Mouse (Mus musculus): ENCODE data around the gene Wrap53. TPM values are rescaled to one million over a fixed set of nuclear protein-coding genes. Genes with fewer than 3 reads are reported as not detected.

Wrap53 gene
- polyA plus RNA-seq, 1 experiment = 9.5 TPM

DNA sequence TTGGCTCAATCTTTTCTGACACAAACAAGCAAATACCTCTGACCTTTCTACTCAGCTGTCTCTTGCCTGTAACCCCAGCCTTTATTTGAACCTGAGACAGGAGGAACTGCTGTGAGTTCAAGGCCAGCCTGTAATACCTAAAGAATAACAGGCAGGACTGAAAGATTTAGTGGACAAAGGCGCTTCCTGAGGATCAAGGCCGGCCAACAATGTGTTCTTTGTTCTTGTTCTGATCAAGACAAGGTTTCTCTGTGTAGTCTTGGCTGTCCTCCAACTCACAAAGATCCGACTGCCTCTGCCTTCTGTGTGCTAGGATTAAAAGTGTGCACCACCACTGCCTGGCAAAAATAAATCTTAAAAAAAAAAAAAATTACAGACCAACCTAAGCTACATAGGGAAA, 15.7 kb downstream of the Wrap53 start:
- no peak overlapping the region for H3K4me3 ChIP-seq (ENCODE audit: control insufficient read depth, low read depth, low read length)
- no peaks in the 10 kb centered on the region; the same call in 1 of the 2 replicates for H3K36me3 ChIP-seq (ENCODE audit: control insufficient read depth, insufficient read depth, low read length)
- H3K4me1 ChIP-seq (ENCODE audit: control insufficient read depth, insufficient read depth, low read length) = peaks cover 13% of the 10 kb centered on the region
- H3K27ac ChIP-seq (ENCODE audit: control insufficient read depth, insufficient read depth, low read depth, low read length) = no peak overlapping the region
- H3K27me3 ChIP-seq (ENCODE audit: control insufficient read depth, insufficient read depth, low read length) = no peaks in the 10 kb centered on the region
- no peak for TF ChIP-seq CTCF (IDR thresholded peaks at IDR 0.05; ENCODE audit: control insufficient read depth, insufficient read depth, insufficient replicate concordance, low read depth, low read length)
- no peak for TF ChIP-seq POLR2A (IDR thresholded peaks at IDR 0.05; ENCODE audit: control insufficient read depth, low read depth, low read length)

DNA sequence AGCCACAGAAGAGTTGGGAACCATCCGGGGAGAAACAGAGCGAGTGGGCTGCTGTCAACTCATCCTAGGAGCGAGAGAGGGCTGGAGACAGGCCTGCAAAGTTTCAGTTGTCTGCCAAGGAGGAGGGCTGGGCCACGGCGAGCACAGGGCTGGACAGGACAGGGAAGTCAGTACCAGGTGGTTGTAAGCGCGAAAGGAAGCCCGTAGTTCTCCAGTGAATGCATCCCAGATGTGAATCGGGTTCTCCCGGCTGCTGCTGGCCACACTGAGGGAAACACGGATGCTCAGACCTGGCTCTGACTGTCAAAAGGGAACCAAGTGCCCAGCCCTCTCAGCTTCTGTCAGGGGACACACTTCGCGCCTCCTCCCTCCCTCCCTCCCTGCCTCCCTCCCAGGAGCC, 16.7 kb downstream of the Wrap53 start:
- Histone ChIP-seq H3K27me3 (ENCODE audit: control insufficient read depth, insufficient read depth, low read length) (no peaks in the 10 kb centered on the region), H3K36me3 (ENCODE audit: control insufficient read depth, insufficient read depth, low read length) (no peaks in the 10 kb centered on the region; the same call in 1 of the 2 replicates), H3K4me1 (ENCODE audit: control insufficient read depth, insufficient read depth, low read length) (peaks cover 17% of the 10 kb centered on the region), H3K27ac (ENCODE audit: control insufficient read depth, insufficient read depth, low read depth, low read length) (no peak overlapping the region), H3K4me3 (ENCODE audit: control insufficient read depth, low read depth, low read length) (no peak overlapping the region)
- TF ChIP-seq POLR2A (IDR thresholded peaks at IDR 0.05; ENCODE audit: control insufficient read depth, low read depth, low read length) = no peak
- TF ChIP-seq CTCF (IDR thresholded peaks at IDR 0.05; ENCODE audit: control insufficient read depth, insufficient read depth, insufficient replicate concordance, low read depth, low read length) = no peak

DNA sequence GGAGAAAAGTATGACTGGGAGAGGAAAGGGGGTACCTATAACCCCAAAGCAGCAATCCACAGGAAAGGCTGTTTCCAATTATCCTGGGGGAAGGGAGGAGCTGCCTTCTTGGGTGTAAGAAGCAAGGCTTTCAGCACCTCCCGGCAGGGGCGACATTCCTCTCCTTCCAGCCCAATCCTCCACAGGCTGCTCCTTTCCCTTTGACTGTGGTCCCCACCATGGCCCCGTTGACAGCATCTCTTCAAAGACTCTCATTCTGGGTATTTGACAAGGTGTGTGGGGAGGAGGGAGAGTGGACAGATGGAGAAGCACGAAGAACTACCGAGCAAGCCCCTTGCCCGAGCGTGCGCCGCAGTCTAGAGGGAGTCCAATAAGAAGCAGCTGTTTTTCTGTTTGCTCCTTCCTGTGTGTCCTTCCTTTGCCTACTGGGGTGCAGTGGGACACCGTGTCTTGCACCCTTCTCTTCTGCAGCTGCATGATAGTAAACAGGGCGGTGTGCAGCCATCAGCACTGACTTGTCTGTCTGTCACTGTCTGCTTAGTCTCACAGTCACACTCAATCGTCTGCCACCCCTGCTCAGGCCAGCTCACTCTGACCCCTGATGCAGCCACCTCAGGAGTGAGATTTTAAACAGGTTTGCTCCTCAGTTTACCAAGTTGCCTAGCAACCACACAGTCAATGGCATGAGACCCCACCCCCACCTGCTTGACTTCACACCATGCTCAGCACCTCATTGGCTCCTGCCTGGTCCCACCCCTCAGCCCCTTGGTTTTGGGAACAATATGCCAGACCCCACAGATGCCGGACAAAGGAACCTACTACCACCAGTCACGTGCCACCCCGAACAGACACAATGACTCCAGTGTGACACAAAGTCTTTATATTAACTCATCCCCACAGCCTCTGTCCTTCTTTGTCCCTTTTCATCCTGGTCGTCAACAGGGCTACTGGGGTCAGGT, 18.9 kb downstream of the Wrap53 start:
- H3K27me3 ChIP-seq (ENCODE audit: control insufficient read depth, insufficient read depth, low read length) = no peaks in the 10 kb centered on the region
- no peaks in the 10 kb centered on the region; the same call in 1 of the 2 replicates for H3K36me3 ChIP-seq (ENCODE audit: control insufficient read depth, insufficient read depth, low read length)
- H3K4me1 ChIP-seq (ENCODE audit: control insufficient read depth, insufficient read depth, low read length) = peaks cover 23% of the 10 kb centered on the region
- TF ChIP-seq POLR2A (IDR thresholded peaks at IDR 0.05; ENCODE audit: control insufficient read depth, low read depth, low read length) = no peak; the same call in 1 of the 2 replicates
- no peak for TF ChIP-seq CTCF (IDR thresholded peaks at IDR 0.05; ENCODE audit: control insufficient read depth, insufficient read depth, insufficient replicate concordance, low read depth, low read length)
- no peak overlapping the region for H3K4me3 ChIP-seq (ENCODE audit: control insufficient read depth, low read depth, low read length)
- H3K27ac ChIP-seq (ENCODE audit: control insufficient read depth, insufficient read depth, low read depth, low read length) = no peak overlapping the region

DNA sequence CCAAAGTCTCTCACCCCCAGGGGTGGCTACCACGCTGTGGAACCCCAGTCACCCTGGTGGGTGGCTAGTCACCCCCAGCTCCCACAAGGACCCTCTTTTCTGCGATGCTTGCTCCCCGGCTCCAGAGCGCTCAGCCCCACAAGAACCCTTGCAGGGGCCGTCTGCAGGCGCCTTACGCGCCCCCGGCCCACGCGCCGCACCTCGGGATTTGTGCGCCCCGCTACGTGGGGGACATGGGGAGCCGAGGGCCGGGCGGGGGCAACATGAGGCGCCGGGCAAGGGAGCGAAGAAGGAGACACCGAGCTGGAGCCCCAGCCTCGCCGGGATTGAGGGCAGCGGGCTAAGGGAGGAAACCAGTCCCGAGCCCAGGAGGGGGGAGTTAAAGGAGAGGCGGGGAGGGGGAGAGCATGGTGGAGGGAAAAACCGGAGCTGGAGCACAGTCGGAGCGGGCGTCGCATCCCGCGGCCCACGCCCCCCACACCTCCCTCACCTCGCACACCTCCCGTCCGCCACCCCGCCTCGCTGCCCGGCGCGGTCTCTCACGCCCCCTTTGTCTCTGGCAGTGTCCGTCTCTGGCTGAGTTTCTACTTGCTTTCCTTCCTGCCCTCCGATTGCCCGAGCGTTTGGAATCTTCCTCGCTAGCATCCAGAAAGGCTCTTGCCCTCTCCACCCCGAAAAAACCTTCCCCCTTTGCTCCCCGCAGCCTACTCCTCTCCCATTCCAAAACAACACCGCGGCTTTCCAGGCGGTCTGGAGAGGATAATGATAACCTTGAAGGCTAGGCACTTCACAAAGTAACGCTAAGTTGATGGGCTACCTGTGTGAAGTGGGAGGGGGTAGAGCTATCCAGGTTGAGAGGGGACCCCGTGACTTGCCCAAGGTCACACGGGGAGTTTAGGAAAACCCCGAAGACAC, 19.9 kb downstream of the Wrap53 start, which contains the start of gene Efnb3:
Gene Efnb3 (minus strand): TSS at position 355 of the 915 bp plus-strand sequence.
- Histone ChIP-seq H3K4me3 (ENCODE audit: control insufficient read depth, low read depth, low read length) (peak within 1 kb of the TSS; percentile 59), H3K4me1 (ENCODE audit: control insufficient read depth, insufficient read depth, low read length) (peaks cover 24% of the 10 kb centered on the region), H3K27ac (ENCODE audit: control insufficient read depth, insufficient read depth, low read depth, low read length) (no peak within 1 kb of the TSS), H3K27me3 (ENCODE audit: control insufficient read depth, insufficient read depth, low read length) (no peaks in the 10 kb centered on the region), H3K36me3 (ENCODE audit: control insufficient read depth, insufficient read depth, low read length) (no peaks in the 10 kb centered on the region; the same call in 1 of the 2 replicates)
- TF ChIP-seq POLR2A (IDR thresholded peaks at IDR 0.05; ENCODE audit: control insufficient read depth, low read depth, low read length) (no peak), CTCF (IDR thresholded peaks at IDR 0.05; ENCODE audit: control insufficient read depth, insufficient read depth, insufficient replicate concordance, low read depth, low read length) (no peak)

DNA sequence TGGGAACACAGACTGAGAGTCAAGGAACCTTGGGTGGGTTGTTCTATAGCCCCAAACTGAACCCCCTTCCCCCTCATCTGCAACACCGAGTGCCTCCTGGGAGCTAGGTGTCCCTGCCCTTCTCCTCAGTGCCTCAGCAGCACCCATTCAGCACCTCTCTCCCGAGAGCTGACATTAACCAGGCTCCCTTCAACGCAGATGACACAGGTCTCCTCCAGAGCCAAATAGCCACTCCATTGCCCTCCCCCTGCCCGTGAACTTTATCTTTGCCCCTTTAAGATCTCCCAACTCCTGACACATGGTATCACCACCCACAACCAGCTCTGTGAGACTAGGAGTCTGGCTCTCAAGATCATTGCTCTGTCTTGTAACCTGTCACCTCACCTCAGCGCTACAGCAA, 20.9 kb downstream of the Wrap53 start:
- Histone ChIP-seq H3K27me3 (ENCODE audit: control insufficient read depth, insufficient read depth, low read length) (no peaks in the 10 kb centered on the region), H3K36me3 (ENCODE audit: control insufficient read depth, insufficient read depth, low read length) (no peaks in the 10 kb centered on the region; the same call in 1 of the 2 replicates), H3K27ac (ENCODE audit: control insufficient read depth, insufficient read depth, low read depth, low read length) (no peak overlapping the region), H3K4me1 (ENCODE audit: control insufficient read depth, insufficient read depth, low read length) (peaks cover 32% of the 10 kb centered on the region), H3K4me3 (ENCODE audit: control insufficient read depth, low read depth, low read length) (no peak overlapping the region)
- TF ChIP-seq CTCF (IDR thresholded peaks at IDR 0.05; ENCODE audit: control insufficient read depth, insufficient read depth, insufficient replicate concordance, low read depth, low read length) (no peak), POLR2A (IDR thresholded peaks at IDR 0.05; ENCODE audit: control insufficient read depth, low read depth, low read length) (no peak)

DNA sequence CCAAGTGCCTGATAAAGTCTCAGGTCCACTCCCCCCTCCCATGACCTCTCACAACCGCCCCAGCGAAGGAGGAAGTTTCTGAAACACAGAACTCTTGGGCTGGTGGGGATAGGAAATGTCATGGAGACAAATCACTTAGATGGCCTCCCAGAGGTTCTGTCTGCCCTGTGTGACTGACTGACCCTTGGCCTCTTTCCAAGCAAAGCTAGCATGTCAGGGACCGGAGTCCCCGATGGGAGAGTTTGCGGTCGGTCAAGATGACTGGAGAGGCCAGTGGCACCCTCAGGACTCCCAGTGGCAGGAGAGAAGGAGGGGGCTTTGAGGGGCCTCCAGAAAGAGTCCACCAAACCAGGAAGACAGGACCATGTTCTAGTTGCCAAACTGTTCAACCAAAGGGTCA, 21.3 kb downstream of the Wrap53 start:
- no peaks in the 10 kb centered on the region; the same call in 1 of the 2 replicates for H3K36me3 ChIP-seq (ENCODE audit: control insufficient read depth, insufficient read depth, low read length)
- no peak overlapping the region for H3K4me3 ChIP-seq (ENCODE audit: control insufficient read depth, low read depth, low read length)
- peaks cover 32% of the 10 kb centered on the region for H3K4me1 ChIP-seq (ENCODE audit: control insufficient read depth, insufficient read depth, low read length)
- TF ChIP-seq CTCF (IDR thresholded peaks at IDR 0.05; ENCODE audit: control insufficient read depth, insufficient read depth, insufficient replicate concordance, low read depth, low read length) = no peak
- no peak for TF ChIP-seq POLR2A (IDR thresholded peaks at IDR 0.05; ENCODE audit: control insufficient read depth, low read depth, low read length)
- no peaks in the 10 kb centered on the region for H3K27me3 ChIP-seq (ENCODE audit: control insufficient read depth, insufficient read depth, low read length)
- H3K27ac ChIP-seq (ENCODE audit: control insufficient read depth, insufficient read depth, low read depth, low read length) = no peak overlapping the region
